Mouse (Mus musculus): Measurements from ENCODE around the gene Fam171a2.

Fam171a2 gene

GRCm38 (mm10) chr11:102408344-102408876 lies 39.1 kb downstream of the Fam171a2 start:
- peak; percentile 98 to 99 for DNase-seq

- DNase-seq, result no peak
Measured at GRCm38 (mm10) chr11:102407834-102408215, 39.7 kb downstream of the Fam171a2 start, which contains the start of gene Slc25a39. Gene Slc25a39, minus strand, starts transcription at chr11:102407946.

DNA sequence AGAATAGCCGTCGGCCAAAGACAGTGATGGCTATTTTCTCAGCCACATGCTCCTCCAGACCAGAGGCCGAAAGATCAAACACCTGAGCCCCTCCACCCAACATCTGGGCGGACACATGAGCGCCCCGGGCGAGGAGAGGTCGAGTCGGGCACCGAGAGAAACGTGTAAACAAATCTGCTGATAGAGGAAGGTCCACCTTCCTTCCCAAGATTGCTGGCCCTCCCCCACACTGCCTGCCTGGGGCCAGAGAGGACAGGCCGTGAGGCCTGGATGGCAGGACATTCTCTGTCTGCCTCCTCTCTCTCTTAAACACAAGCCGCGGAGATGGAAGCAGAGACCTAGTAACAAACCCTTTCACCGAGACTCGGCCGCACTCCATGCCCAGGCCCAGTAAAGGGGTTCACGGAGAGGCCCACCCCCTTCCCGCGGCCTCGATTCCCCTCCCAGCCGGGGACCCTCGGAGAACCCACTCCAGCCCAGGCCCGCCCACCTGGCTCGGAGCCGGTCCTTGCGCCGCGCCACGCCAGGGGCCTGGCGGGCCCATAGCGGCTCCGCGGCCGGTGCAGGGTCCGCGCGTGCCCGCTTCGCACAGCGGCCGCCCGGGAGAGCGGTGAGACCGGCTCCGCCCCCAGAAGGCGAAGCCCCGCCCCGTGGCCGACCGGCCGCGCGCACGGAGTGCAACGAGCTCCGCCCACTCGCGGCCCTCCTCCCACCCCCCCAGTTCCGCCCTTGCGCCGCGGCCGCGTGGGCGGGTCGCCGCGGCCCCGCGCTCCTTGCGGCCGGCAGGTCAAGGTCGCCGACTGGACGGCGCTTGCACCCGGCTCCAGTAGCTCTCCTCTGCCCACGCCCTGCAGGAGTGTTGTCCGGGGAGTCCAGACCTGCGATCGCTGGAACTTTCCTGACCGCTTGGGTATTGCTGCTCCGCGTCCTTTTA lies 40.3 kb downstream of the Fam171a2 start:
- DNase-seq, result peak; percentile 93 to 97

DNA sequence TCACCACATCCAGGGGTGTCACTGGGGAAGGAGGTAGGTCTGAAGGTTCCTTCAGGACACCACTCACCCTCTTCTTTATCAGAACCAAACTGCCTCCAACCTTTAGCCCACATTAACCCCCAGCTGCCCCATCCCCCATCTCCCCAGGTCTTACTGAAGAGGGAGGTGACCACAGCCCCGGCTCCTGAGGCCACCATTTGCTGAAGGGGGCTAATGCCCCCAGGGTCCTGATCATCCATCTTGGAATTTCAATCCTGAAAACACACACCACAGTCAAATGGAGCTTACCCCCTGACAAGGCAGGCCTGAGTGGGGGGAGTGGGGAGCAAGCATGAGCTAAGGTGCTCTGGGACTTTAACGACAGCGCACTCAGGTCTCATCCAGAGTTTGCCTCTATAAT lies 41.1 kb downstream of the Fam171a2 start:
- peak in 1 of 2 experiments; percentile 65 for DNase-seq

DNA sequence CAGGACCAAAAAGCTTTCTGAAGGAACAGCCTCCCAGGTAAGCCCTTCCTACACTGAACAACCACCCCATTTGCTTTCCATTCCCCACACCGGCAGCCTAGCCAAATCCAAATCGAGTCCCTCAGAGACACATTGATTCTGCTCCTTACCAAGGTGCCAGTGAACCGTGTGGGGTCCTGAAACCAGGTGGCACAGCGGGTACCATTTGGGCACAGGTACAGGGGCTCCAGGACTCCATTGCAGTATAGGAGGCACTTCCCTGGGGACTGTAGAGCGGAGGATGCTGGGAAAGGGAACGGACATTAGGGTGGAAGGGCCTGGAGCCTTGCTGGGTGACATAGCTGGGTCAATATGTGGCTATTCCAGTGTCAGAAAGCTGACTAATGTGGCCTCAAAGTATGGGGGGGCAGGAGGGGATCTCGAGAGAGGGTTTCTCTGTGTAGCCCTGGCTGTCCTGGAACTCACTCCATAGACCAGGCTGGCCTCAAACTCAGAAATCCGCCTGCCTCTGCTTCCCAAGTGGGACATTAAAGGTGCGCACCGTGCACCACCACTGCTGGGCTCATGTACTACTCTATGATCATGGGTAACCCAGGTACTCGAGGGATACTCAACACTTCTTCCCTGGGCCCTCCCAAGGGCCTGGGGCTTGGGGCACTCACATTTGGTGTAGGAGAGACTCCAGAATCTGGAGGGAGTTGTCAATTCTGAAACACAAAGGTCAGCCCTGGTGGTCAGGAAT lies 41.8 kb downstream of the Fam171a2 start:
- DNase-seq, result peak in 1 of 2 experiments; percentile 44

DNA sequence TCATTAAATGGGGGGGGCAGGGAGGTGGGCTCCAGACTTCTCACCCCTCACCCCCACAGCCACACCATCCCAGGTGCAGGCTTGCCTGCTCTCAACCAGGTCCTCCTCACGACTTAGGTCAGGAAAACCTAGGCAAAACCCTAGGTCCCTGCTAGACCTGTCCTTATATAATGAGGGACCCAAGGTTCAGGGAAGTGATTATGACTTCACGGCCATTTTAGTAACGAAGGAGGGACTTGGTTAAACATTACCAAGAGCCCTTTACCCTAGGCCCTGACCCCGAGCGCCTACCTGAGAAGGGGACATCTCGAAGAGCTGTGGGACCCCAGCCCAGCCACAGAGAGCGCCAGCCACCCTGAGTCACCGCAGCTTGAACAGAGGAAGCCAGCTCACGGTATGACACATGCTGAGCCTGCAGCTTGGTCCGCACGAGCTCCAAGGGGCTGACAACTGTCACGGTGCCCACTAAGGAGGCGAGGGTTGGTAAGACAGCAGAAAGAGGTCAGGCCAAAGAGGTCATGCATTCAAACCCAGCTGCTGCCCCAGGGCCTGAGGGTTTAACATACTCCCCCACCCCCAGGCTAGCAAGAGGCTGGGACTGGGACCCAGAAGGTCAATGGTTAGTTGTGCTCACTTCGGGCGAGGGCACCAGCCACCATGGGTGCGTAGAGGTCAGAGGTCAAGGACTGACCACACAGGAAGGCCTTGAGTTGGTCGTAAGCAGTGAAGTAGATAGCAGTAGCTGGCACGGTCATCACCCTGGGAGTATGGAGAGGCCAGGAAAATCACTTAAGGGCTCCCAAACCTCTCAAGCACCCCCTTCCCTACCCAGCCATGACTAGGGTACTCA lies 43.1 kb downstream of the Fam171a2 start:
- DNase-seq, result peak in 1 of 2 experiments; percentile 77

DNA sequence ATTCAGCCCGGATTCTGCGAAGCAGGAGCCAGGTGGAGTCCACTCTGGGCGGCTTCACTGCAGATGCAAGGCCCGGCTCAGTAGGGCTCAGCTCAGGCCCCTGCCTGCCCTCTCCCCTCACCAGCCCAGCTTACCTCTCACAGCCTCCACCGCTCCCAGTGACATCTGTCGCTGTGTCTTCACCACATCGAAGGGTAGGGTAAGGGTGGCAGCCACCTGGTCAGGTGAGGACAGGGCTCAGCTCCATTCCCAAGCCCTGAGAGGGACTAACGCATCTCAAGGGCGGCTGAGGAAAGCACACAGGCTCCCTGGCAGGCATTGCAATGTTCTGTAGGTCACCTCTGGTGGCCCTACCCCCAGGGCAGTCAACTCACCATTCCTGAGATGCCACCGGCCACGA lies 43.8 kb downstream of the Fam171a2 start:
- DNase-seq, result no peak

- peak in 1 of 2 experiments; percentile 39 for DNase-seq
Measured at GRCm38 (mm10) chr11:102401898-102402500, 45.5 kb downstream of the Fam171a2 start.

DNA sequence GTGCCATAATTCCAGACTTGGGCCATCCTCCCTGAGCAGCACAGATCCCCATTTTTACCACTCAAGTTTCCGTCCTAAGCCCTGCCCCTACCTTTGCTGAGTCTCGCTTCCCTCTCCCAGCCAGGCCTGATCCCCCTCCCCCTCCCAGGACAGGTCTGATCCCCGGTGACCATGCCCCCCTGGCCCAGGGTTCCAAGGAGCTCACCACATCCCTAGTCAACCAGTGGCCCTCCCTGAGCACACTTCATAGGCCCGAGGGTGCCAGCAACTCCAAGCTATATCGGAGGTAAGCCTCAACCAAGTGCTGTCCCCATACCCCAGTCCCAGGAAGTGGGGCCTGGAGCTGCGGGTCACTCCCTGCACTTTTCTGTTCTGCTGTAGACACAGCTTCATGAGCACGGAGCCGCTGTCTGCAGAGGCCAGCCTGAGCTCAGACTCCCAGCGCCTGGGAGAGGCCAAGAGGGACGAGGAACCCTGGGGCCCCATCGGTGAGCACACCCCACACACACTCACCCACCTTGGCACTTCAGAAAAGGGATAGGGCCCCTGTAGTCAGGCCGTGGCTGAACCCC lies 46.9 kb downstream of the Fam171a2 start:
- peak in 1 of 2 experiments; percentile 56 for DNase-seq

DNA sequence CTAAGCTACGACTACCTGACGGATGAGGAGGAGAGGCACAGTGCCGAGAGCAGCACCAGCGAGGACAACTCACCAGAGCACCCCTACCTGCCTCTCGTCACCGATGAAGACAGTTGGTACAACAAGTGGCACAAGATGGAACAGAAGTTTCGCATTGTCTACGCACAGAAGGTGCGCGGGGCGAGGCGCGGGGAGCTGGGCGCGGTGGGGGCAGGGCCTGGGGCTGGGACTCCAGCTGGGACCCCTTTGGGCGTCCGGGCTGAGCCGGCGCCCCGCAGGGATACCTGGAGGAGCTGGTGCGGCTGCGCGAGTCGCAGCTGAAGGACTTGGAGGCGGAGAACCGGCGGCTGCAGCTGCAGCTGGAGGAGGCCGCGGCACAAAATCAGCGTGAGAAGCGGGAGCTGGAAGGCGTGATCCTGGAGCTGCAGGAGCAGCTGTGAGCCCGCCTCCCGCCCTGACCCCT lies 47.8 kb downstream of the Fam171a2 start:
- DNase-seq, result peak in 1 of 2 experiments; percentile 52

GRCm38 (mm10) chr11:102399107-102399506 lies 48.4 kb downstream of the Fam171a2 start:
- DNase-seq, result no peak

DNA sequence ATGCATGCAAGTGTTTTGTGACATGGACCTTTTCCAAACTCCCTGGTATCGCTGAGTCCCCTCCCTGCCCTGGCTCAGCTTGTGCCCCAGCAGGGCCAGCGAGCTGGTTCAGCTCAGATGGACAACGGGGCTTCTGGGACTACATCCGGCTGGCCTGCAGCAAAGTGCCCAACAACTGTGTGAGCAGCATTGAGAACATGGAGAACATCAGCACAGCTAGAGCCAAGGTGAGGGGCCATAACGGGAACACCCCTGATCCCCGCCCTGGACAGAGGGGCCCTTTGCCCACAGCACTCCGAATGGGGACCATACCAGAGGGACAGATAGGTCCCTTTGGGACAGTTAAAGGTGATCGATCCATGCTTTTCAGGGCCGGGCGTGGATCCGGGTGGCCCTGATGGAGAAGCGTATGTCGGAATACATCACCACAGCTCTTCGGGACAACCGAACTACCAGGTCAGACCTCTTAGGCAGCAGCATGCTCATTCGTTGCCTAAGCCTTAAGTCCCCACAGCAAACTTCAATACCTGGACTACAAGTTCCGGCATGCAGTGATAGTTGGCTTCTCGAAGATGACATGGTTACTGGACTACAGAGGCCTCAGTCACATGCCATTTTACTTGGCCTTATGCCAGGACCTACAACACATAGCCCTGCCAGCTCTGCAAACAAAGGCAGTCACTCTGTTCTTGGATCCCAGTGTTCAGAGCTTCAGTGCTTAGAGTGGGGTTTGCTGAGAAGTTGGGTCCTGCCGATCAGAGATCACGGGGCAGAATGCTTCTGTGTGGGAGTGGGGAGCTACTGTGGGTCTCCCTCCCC lies 49.3 kb downstream of the Fam171a2 start:
- peak; percentile 61 to 65 for DNase-seq

DNA sequence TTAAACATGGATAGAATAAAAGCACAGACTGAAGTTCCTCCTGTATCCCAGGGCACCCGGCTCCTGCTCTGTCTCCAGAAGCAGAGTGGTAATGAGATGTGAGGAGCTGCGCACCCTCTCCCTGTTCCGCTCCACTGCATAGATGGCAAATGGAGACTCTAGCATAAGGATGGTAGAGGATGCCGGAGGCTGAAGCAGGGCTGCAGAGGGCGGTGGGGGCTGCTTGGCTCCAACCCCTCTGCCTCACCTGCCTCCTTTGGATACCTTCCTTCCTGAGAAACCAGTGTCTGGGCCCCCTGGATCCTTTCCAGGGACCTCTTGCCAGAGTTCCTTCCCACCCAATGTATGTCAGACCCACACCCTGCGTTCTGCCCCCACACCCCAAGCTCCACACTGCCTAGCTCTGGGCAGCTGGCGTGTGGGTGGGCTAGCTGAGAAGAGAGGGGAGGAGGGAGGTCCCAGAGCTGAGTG lies 50.8 kb downstream of the Fam171a2 start:
- DNase-seq, result no peak

DNA sequence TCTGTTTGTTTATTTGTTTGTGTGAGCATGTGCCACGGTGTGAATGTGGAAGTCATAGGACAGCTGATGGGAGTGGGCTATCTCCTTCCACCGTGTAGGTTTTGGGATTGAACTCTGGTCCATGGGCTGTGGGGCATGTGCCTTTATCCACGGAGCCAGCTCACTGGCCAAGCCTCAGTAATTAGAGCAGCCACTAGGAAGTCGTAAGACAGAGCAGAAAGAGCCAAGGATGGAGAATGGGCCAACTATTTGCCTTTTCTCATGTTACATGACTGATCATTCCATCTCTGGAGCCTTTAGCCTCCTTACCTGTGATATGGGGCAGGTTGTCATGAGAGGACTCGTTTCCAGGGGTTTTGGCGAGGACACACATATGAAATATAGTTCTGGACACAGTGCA lies 51.2 kb downstream of the Fam171a2 start:
- DNase-seq, result no peak

DNA sequence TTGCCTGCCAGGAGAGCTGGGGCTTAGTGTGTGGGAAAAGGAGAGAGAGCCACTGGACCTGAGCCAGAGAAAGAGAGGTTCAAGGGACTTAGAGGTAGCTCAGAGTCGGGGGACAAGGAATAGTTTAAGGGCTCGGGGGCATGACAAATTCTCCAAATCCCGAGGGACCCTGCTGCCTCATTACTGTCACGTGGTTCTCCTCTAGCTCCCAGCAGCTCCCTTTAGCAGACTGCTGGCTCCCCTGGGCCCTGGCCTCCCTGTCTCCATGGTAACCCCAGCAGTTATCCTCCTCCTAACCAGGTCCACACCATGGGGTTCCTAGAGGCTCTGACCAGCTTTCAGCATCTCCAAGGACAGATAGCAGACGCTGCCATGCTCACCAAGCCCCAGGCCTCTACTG lies 52.2 kb downstream of the Fam171a2 start:
- no peak for DNase-seq

GRCm38 (mm10) chr11:102394421-102395124 lies 52.9 kb downstream of the Fam171a2 start:
- DNase-seq, result no peak

- no peak for DNase-seq
Measured at GRCm38 (mm10) chr11:102393719-102394420, 53.6 kb downstream of the Fam171a2 start.

- peak; percentile 82 to 89 for DNase-seq
Measured at GRCm38 (mm10) chr11:102393238-102393634, 54.2 kb downstream of the Fam171a2 start, which contains the start of gene Rundc3a. Gene Rundc3a, plus strand, starts transcription at chr11:102393403.

Data from kidney, postnatal 25 days (tissue).